Mouse (Mus musculus): Measurements from ENCODE around the gene Emid1. TPM values are rescaled to one million over a fixed set of nuclear protein-coding genes. Genes with fewer than 3 reads are reported as not detected.

Emid1 gene
- total and polyA plus RNA-seq, 3 experiments: 0.16 TPM; not detected in 2

GRCm38 (mm10) chr11:5057541-5057855 lies 94.6 kb downstream of the Emid1 start:
- H3K9me3 ChIP-seq (replicated peaks): peaks cover 20% of the 10 kb centered on the region
- H3K4me3 ChIP-seq (ENCODE audit: low read depth, low read length): peak overlapping the region; percentile 69; the same call in 1 of the 2 replicates
- no peak for TF ChIP-seq GATA1 (IDR thresholded peaks at IDR 0.05; ENCODE audit: borderline replicate concordance, low read length)
- no peak for TF ChIP-seq GATA2 (IDR thresholded peaks at IDR 0.05; ENCODE audit: borderline replicate concordance, low read depth, low read length)
- no peak for TF ChIP-seq TAL1 (conservative IDR thresholded peaks at IDR 0.05; ENCODE audit: low read depth, low read length)
- no peak for TF ChIP-seq POLR2AphosphoS5 (IDR thresholded peaks at IDR 0.05; ENCODE audit: insufficient replicate concordance, low read depth, low read length)
- no peak for TF ChIP-seq CTCF (IDR thresholded peaks at IDR 0.05; ENCODE audit: low read depth, low read length)
- ATAC-seq (ENCODE audit: extremely low read depth, insufficient number of reproducible peaks, low FRiP score, poor library complexity, severe bottlenecking) (no peak), DNase-seq (ENCODE audit: low spot score) (no peak)
- H3K27me3 ChIP-seq (ENCODE audit: insufficient read depth, low read length): peaks cover 45% of the 10 kb centered on the region
- H3K36me3 ChIP-seq (replicated peaks): peaks cover 36% of the 10 kb centered on the region
- peaks cover 57% of the 10 kb centered on the region for H3K4me1 ChIP-seq (ENCODE audit: insufficient read depth, low read depth, low read length)

- Histone ChIP-seq H3K4me1 (ENCODE audit: insufficient read depth, low read depth, low read length) (peaks cover 55% of the 10 kb centered on the region), H3K27me3 (ENCODE audit: insufficient read depth, low read length) (peaks cover 45% of the 10 kb centered on the region), H3K36me3 (replicated peaks) (peaks cover 31% of the 10 kb centered on the region), H3K9me3 (replicated peaks) (peaks cover 16% of the 10 kb centered on the region), H3K4me3 (ENCODE audit: low read depth, low read length) (no peak overlapping the region)
- DNase-seq (ENCODE audit: low spot score) (no peak), ATAC-seq (ENCODE audit: extremely low read depth, insufficient number of reproducible peaks, low FRiP score, poor library complexity, severe bottlenecking) (no peak)
- TF ChIP-seq POLR2AphosphoS5 (IDR thresholded peaks at IDR 0.05; ENCODE audit: insufficient replicate concordance, low read depth, low read length) (no peak), CTCF (IDR thresholded peaks at IDR 0.05; ENCODE audit: low read depth, low read length) (no peak), GATA2 (IDR thresholded peaks at IDR 0.05; ENCODE audit: borderline replicate concordance, low read depth, low read length) (no peak), GATA1 (IDR thresholded peaks at IDR 0.05; ENCODE audit: borderline replicate concordance, low read length) (no peak), TAL1 (conservative IDR thresholded peaks at IDR 0.05; ENCODE audit: low read depth, low read length) (no peak)
Observed at GRCm38 (mm10) chr11:5057064-5057463, 95.0 kb downstream of the Emid1 start.

Other genes starting within 250 kb of the Emid1 start
- gene Nefh, start 204.2 kb downstream of the Emid1 start, total RNA-seq (2014; fragmentation: Nextera tagmentation): 56.4 and 60.4 TPM in 2 replicates
- 153 and 179 TPM in 2 replicates for gene Nefh, start 204.2 kb downstream of the Emid1 start, total RNA-seq (2017)
- 40.7 and 49.4 TPM in 2 replicates for gene Nefh, start 204.2 kb downstream of the Emid1 start, polyA plus RNA-seq (2012)
- 129 and 141 TPM in 2 replicates for gene Ap1b1, start 165.4 kb downstream of the Emid1 start, total RNA-seq (2014; fragmentation: Nextera tagmentation)
- 94.9 and 98.0 TPM in 2 replicates for gene Ap1b1, start 165.4 kb downstream of the Emid1 start, total RNA-seq (2017)
- 76.1 and 86.1 TPM in 2 replicates for gene Ap1b1, start 165.4 kb downstream of the Emid1 start, polyA plus RNA-seq (2012)
- not detected in 2 replicates for gene Rasl10a, start 94.1 kb downstream of the Emid1 start, total RNA-seq (2014; fragmentation: Nextera tagmentation)
- gene Rasl10a, start 94.1 kb downstream of the Emid1 start, total RNA-seq (2017): 0.55 TPM in 1 of 2 replicates, not detected in the other
- gene Rasl10a, start 94.1 kb downstream of the Emid1 start, polyA plus RNA-seq (2012): 0.37 and 0.47 TPM in 2 replicates
- 29.4 and 32.1 TPM in 2 replicates for gene Gas2l1, start 86.9 kb downstream of the Emid1 start, total RNA-seq (2014; fragmentation: Nextera tagmentation)
- gene Gas2l1, start 86.9 kb downstream of the Emid1 start, total RNA-seq (2017): 18.2 and 22.1 TPM in 2 replicates
- 103 and 113 TPM in 2 replicates for gene Gas2l1, start 86.9 kb downstream of the Emid1 start, polyA plus RNA-seq (2012)
- gene Rhbdd3, start 53.3 kb downstream of the Emid1 start, total RNA-seq (2014; fragmentation: Nextera tagmentation): 9.7 and 10.9 TPM in 2 replicates
- gene Rhbdd3, start 53.3 kb downstream of the Emid1 start, total RNA-seq (2017): 19.4 and 21.1 TPM in 2 replicates
- 37.2 and 42.8 TPM in 2 replicates for gene Rhbdd3, start 53.3 kb downstream of the Emid1 start, polyA plus RNA-seq (2012)
- gene Ewsr1, start 53.0 kb downstream of the Emid1 start, total RNA-seq (2014; fragmentation: Nextera tagmentation): 454 and 476 TPM in 2 replicates
- gene Ewsr1, start 53.0 kb downstream of the Emid1 start, total RNA-seq (2017): 527 and 560 TPM in 2 replicates
- gene Ewsr1, start 53.0 kb downstream of the Emid1 start, polyA plus RNA-seq (2012): 1,012 and 1,154 TPM in 2 replicates
- gene Kremen1, start 109.3 kb upstream of the Emid1 start, total RNA-seq (2014; fragmentation: Nextera tagmentation): 2.3 and 3.4 TPM in 2 replicates
- gene Kremen1, start 109.3 kb upstream of the Emid1 start, total RNA-seq (2017): 2.7 and 3.0 TPM in 2 replicates
- gene Kremen1, start 109.3 kb upstream of the Emid1 start, polyA plus RNA-seq (2012): 2.8 and 2.9 TPM in 2 replicates

Measured in G1E (cell line).